ENCODE assay signal across 12 mouse cellular contexts in genomic region chr15:101075656-101076055, GRCm38 (mm10). TPM values are rescaled to one million over a fixed set of nuclear protein-coding genes. Genes with fewer than 3 reads are reported as not detected.
DNase-seq lines count a peak whose midpoint lies in the region; ATAC-seq and TF ChIP-seq lines count a peak whose summit lies in the region.
"Had no signal": no experiment of that assay in that cellular context is flagged by ENCODE, and none has a peak within 500 bp of the region (broad histone marks: within the 10 kb centered on the region; RNA-seq: fewer than 3 reads in every experiment).

No protein-coding gene starts in this region.

- H3K36me3 ChIP-seq in forebrain, embryonic 10.5 days (replicated peaks): peaks cover 22% of the 10 kb centered on the region
- H3K36me3 ChIP-seq in forebrain, embryonic 15.5 days: no peaks in the 10 kb centered on the region
- no peaks in the 10 kb centered on the region for H3K36me3 ChIP-seq in forebrain, embryonic 14.5 days (ENCODE audit: control insufficient read depth, insufficient read depth, low read length)
- H3K36me3 ChIP-seq in kidney, postnatal 0 days (ENCODE audit: insufficient read depth, low read length): no peaks in the 10 kb centered on the region
- H3K36me3 ChIP-seq in midbrain, embryonic 16.5 days (ENCODE audit: control insufficient read depth, insufficient read depth, low read length): no peaks in the 10 kb centered on the region
- H3K36me3 ChIP-seq: heart, embryonic 13.5 days had no signal

- peaks cover 14% of the 10 kb centered on the region for H3K27me3 ChIP-seq in forebrain, embryonic 10.5 days (ENCODE audit: poor library complexity, severe bottlenecking)
- peaks cover 13% of the 10 kb centered on the region; the same call in 1 of the 2 replicates for H3K27me3 ChIP-seq in forebrain, embryonic 15.5 days
- H3K27me3 ChIP-seq in forebrain, embryonic 14.5 days (replicated peaks; ENCODE audit: control insufficient read depth, insufficient read depth, low read length): peaks cover 8% of the 10 kb centered on the region; the same call in 1 of the 2 replicates
- no peaks in the 10 kb centered on the region for H3K27me3 ChIP-seq in kidney, postnatal 0 days (ENCODE audit: insufficient read depth, low read length)
- H3K27me3 ChIP-seq in midbrain, embryonic 16.5 days (ENCODE audit: control insufficient read depth, insufficient read depth, low read depth, low read length): peaks cover 4% of the 10 kb centered on the region; the same call in 1 of the 2 replicates

- intact Hi-C loops in left cerebral cortex, postnatal 25 days (cut with DNase I): no loop called here

- ATAC-seq in forebrain, embryonic 15.5 days (replicated peaks): no peak
- no peak for ATAC-seq in forebrain, embryonic 14.5 days
- ATAC-seq in kidney, postnatal 0 days (replicated peaks; ENCODE audit: low FRiP score, low read depth): no peak
- ATAC-seq in midbrain, embryonic 16.5 days: no peak

- H3K27ac ChIP-seq in forebrain, embryonic 10.5 days: peak overlapping the region; percentile 99
- H3K27ac ChIP-seq in forebrain, embryonic 15.5 days (replicated peaks): no peak overlapping the region
- no peak overlapping the region for H3K27ac ChIP-seq in forebrain, embryonic 14.5 days (ENCODE audit: low read depth, low read length)
- H3K27ac ChIP-seq in kidney, postnatal 0 days: peak overlapping the region; percentile 99
- H3K27ac ChIP-seq in midbrain, embryonic 16.5 days (ENCODE audit: low read length): no peak overlapping the region
- H3K27ac ChIP-seq: heart, embryonic 13.5 days had no signal

- H3K4me1 ChIP-seq in forebrain, embryonic 10.5 days: peaks cover 99% of the 10 kb centered on the region
- H3K4me1 ChIP-seq in forebrain, embryonic 15.5 days: peaks cover 32% of the 10 kb centered on the region
- peaks cover 9% of the 10 kb centered on the region; the same call in 1 of the 2 replicates for H3K4me1 ChIP-seq in forebrain, embryonic 14.5 days (ENCODE audit: control insufficient read depth, insufficient read depth, low read length)
- H3K4me1 ChIP-seq in kidney, postnatal 0 days (replicated peaks; ENCODE audit: insufficient read depth, low read length): peaks cover 54% of the 10 kb centered on the region
- peaks cover 22% of the 10 kb centered on the region for H3K4me1 ChIP-seq in midbrain, embryonic 16.5 days (ENCODE audit: control insufficient read depth, insufficient read depth, low read length)

- no peak overlapping the region; the same call in 1 of the 2 replicates for H3K4me2 ChIP-seq in forebrain, embryonic 15.5 days (replicated peaks)
- peak overlapping the region; percentile 83 for H3K4me2 ChIP-seq in forebrain, embryonic 14.5 days (ENCODE audit: low read length)
- H3K4me2 ChIP-seq in kidney, postnatal 0 days (ENCODE audit: low read length): peak overlapping the region; percentile 76
- H3K4me2 ChIP-seq in midbrain, embryonic 16.5 days (ENCODE audit: low read length): peak overlapping the region; percentile 90

- H3K9me3 ChIP-seq in forebrain, embryonic 10.5 days: no peaks in the 10 kb centered on the region
- no peaks in the 10 kb centered on the region for H3K9me3 ChIP-seq in forebrain, embryonic 15.5 days
- H3K9me3 ChIP-seq in forebrain, embryonic 14.5 days (replicated peaks; ENCODE audit: control insufficient read depth, low read length): no peaks in the 10 kb centered on the region
- H3K9me3 ChIP-seq in kidney, postnatal 0 days (replicated peaks; ENCODE audit: low read length): no peaks in the 10 kb centered on the region
- no peaks in the 10 kb centered on the region for H3K9me3 ChIP-seq in midbrain, embryonic 16.5 days (replicated peaks; ENCODE audit: control insufficient read depth, low read length, poor library complexity, severe bottlenecking)
- H3K9me3 ChIP-seq: heart, embryonic 13.5 days had no signal

- peak overlapping the region; percentile 90 for H3K4me3 ChIP-seq in forebrain, embryonic 10.5 days
- H3K4me3 ChIP-seq in forebrain, embryonic 15.5 days: no peak overlapping the region
- H3K4me3 ChIP-seq in forebrain, embryonic 14.5 days (ENCODE audit: low read depth, low read length): 0 out of 2 replicates have a peak overlapping the region, but pooled peaks have one; percentile 6
- H3K4me3 ChIP-seq in kidney, postnatal 0 days (replicated peaks; ENCODE audit: low read depth, low read length): peak overlapping the region; percentile 92; the same call in 1 of the 2 replicates
- 0 out of 2 replicates have a peak overlapping the region, but pooled peaks have one; percentile 11 for H3K4me3 ChIP-seq in midbrain, embryonic 16.5 days (ENCODE audit: low read depth, low read length)

- no peak for TF ChIP-seq CTCF in kidney, postnatal 0 days (IDR thresholded peaks at IDR 0.05; ENCODE audit: low read depth)

- DNase-seq in forebrain, embryonic 10.5 days (ENCODE audit: extremely low spot score, low spot score): no peak
- DNase-seq in forebrain, embryonic 14.5 days (ENCODE audit: low spot score): no peak
- DNase-seq in kidney, postnatal 0 days (ENCODE audit: low spot score): peak; percentile 39
- no peak for DNase-seq in thymus, postnatal 25 days
- DNase-seq in left cerebral cortex, postnatal 25 days (ENCODE audit: low spot score in 2 of 2): no peak
- no peak for DNase-seq in liver
- DNase-seq: cerebellum, adult 8-10 months; lung, postnatal 36 days had no signal

- H3K9ac ChIP-seq in forebrain, embryonic 15.5 days (replicated peaks): no peak overlapping the region
- H3K9ac ChIP-seq in forebrain, embryonic 14.5 days (ENCODE audit: low read length): no peak overlapping the region
- peak overlapping the region; percentile 94; the same call in 1 of the 2 replicates for H3K9ac ChIP-seq in kidney, postnatal 0 days (ENCODE audit: low read depth, low read length)
- H3K9ac ChIP-seq in midbrain, embryonic 16.5 days (ENCODE audit: low read depth, low read length): no peak overlapping the region; the same call in 1 of the 2 replicates

- 10% methylated on average over 5 of the region's 5 CpGs for WGBS in forebrain, embryonic 10.5 days
- WGBS in forebrain, embryonic 15.5 days: 36% methylated on average over 5 of the region's 5 CpGs
- WGBS in forebrain, embryonic 14.5 days: 26% methylated on average over 5 of the region's 5 CpGs
- WGBS in kidney, postnatal 0 days: 25% methylated on average over 5 of the region's 5 CpGs
- 30% methylated on average over 5 of the region's 5 CpGs for WGBS in midbrain, embryonic 16.5 days

RNA-seq across cellular contexts. Expression of gene Fignl2, which starts 2.7 kb away (rescaled TPM):
- polyA plus RNA-seq in forebrain, embryonic 10.5 days (2016; fragmentation: Nextera tagmentation; extraction: Ambion mirVana): 0.80 and 0.82 TPM in 2 replicates
- polyA plus RNA-seq in forebrain, embryonic 15.5 days (2015; fragmentation: Nextera tagmentation; extraction: Ambion mirVana): not detected in 2 replicates
- polyA plus RNA-seq in forebrain, embryonic 14.5 days (2014; fragmentation: Nextera tagmentation; extraction: Ambion mirVana): 0.09 TPM in 1 of 2 replicates, not detected in the other
- 0.38 and 0.47 TPM in 2 replicates for polyA plus RNA-seq in kidney, postnatal 0 days (2015; fragmentation: Nextera tagmentation; extraction: Ambion mirVana)
- polyA plus RNA-seq in midbrain, embryonic 16.5 days (2015; fragmentation: Nextera tagmentation; extraction: Ambion mirVana): 0.04 TPM in 1 of 2 replicates, not detected in the other
- 1 to 10 TPM; 1.5 to 1.8 TPM for total RNA-seq in left cerebral cortex, postnatal 25 days (2021)

RNA-seq across cellular contexts. Expression of gene Gm47841, which starts 28.5 kb away (rescaled TPM):
- polyA plus RNA-seq in forebrain, embryonic 10.5 days (2016; fragmentation: Nextera tagmentation; extraction: Ambion mirVana): not detected in 2 replicates
- not detected in 2 replicates for polyA plus RNA-seq in forebrain, embryonic 15.5 days (2015; fragmentation: Nextera tagmentation; extraction: Ambion mirVana)
- polyA plus RNA-seq in forebrain, embryonic 14.5 days (2014; fragmentation: Nextera tagmentation; extraction: Ambion mirVana): not detected in 2 replicates
- not detected in 2 replicates for polyA plus RNA-seq in kidney, postnatal 0 days (2015; fragmentation: Nextera tagmentation; extraction: Ambion mirVana)
- polyA plus RNA-seq in midbrain, embryonic 16.5 days (2015; fragmentation: Nextera tagmentation; extraction: Ambion mirVana): not detected in 2 replicates
- not detected for total RNA-seq in left cerebral cortex, postnatal 25 days (2021)
- total RNA-seq: layer of hippocampus, postnatal 25 days had no signal
- polyA plus RNA-seq: heart, embryonic 13.5 days had no signal

RNA-seq across cellular contexts. Expression of gene Ankrd33, which starts 39.9 kb away (rescaled TPM):
- not detected in 2 replicates for polyA plus RNA-seq in forebrain, embryonic 10.5 days (2016; fragmentation: Nextera tagmentation; extraction: Ambion mirVana)
- not detected in 2 replicates for polyA plus RNA-seq in forebrain, embryonic 15.5 days (2015; fragmentation: Nextera tagmentation; extraction: Ambion mirVana)
- polyA plus RNA-seq in forebrain, embryonic 14.5 days (2014; fragmentation: Nextera tagmentation; extraction: Ambion mirVana): not detected in 2 replicates
- polyA plus RNA-seq in kidney, postnatal 0 days (2015; fragmentation: Nextera tagmentation; extraction: Ambion mirVana): not detected in 2 replicates
- polyA plus RNA-seq in midbrain, embryonic 16.5 days (2015; fragmentation: Nextera tagmentation; extraction: Ambion mirVana): not detected in 2 replicates
- total RNA-seq in left cerebral cortex, postnatal 25 days (2021): not detected
- total RNA-seq: layer of hippocampus, postnatal 25 days had no signal
- polyA plus RNA-seq: heart, embryonic 13.5 days had no signal

RNA-seq across cellular contexts. Expression of gene Acvrl1, which starts 52.7 kb away (rescaled TPM):
- 8.0 and 8.1 TPM in 2 replicates for polyA plus RNA-seq in forebrain, embryonic 10.5 days (2016; fragmentation: Nextera tagmentation; extraction: Ambion mirVana)
- polyA plus RNA-seq in forebrain, embryonic 15.5 days (2015; fragmentation: Nextera tagmentation; extraction: Ambion mirVana): 6.5 and 6.7 TPM in 2 replicates
- 4.1 and 4.2 TPM in 2 replicates for polyA plus RNA-seq in forebrain, embryonic 14.5 days (2014; fragmentation: Nextera tagmentation; extraction: Ambion mirVana)
- polyA plus RNA-seq in kidney, postnatal 0 days (2015; fragmentation: Nextera tagmentation; extraction: Ambion mirVana): 16.9 and 17.8 TPM in 2 replicates
- polyA plus RNA-seq in midbrain, embryonic 16.5 days (2015; fragmentation: Nextera tagmentation; extraction: Ambion mirVana): 8.0 and 10.6 TPM in 2 replicates
- 10 to 100 TPM; 12.3 to 12.5 TPM for total RNA-seq in left cerebral cortex, postnatal 25 days (2021)

Comparison
In these comparisons a context has a peak if more than half of its experiments do, and no peak if none do; other contexts are left out.
1. H3K27ac ChIP-seq: peak in forebrain, embryonic 10.5 days (single experiment) and kidney, postnatal 0 days (single experiment); none in forebrain, embryonic 15.5 days (single experiment), forebrain, embryonic 14.5 days (single experiment) and midbrain, embryonic 16.5 days (single experiment).